Mouse (Mus musculus): ENCODE results near the gene Gja1.

DNA sequence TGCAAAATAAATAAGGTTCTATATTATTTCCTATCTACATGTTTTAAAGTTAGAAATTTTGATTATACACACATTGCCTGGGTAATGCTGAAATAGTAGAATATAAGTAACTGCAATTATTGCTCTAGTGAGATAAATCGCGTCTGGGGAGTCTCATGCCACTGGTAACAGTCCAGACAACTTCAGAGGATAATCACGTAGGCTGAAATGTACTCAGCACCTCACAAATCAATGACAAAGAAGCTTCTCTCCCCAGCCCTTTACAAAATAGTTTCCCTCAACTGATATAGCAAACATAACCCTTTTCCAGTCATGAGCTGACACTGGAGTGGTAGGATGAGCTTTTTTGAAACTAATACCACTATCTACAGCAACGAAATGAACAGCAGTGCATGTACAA, 71.9 kb downstream of the Gja1 start:
- TF ChIP-seq CTCF (conservative IDR thresholded peaks at IDR 0.05; ENCODE audit: insufficient read depth, insufficient read length, low read depth, low read length) (no peak), POLR2A (IDR thresholded peaks at IDR 0.05; ENCODE audit: low read depth, low read length) (no peak)
